Mouse (Mus musculus): ENCODE measurements at regions not wholly inside any gene's neighbourhood (a gene's known extent, or its start where the extent isn't known, plus 50 kb on each side); places are given as distances from the start of the nearest gene placed in this dataset.
A peak's percentile ranks its signal among the peaks of the same experiment; 100 is the strongest.

GRCm38 (mm10) chr9:23535872-23536271 is 313.0 kb downstream of the Bmper start:
- no peak for DNase-seq (ENCODE audit: extremely low spot score)

GRCm38 (mm10) chr9:23538051-23538450 is 315.2 kb downstream of the Bmper start:
- DNase-seq (ENCODE audit: extremely low spot score), result no peak

GRCm38 (mm10) chr9:23551692-23552091 is 328.8 kb downstream of the Bmper start:
- no peak for DNase-seq (ENCODE audit: extremely low spot score)

- no peak for DNase-seq (ENCODE audit: extremely low spot score)
These were observed 330.9 kb downstream of the Bmper start for GRCm38 (mm10) chr9:23553766-23554165.

GRCm38 (mm10) chr9:23557601-23558000 is 334.7 kb downstream of the Bmper start:
- DNase-seq (ENCODE audit: extremely low spot score), result no peak

GRCm38 (mm10) chr9:23561924-23562323 is 339.0 kb downstream of the Bmper start:
- no peak for DNase-seq (ENCODE audit: extremely low spot score)

- DNase-seq (ENCODE audit: extremely low spot score), result no peak
These were observed 344.2 kb downstream of the Bmper start for GRCm38 (mm10) chr9:23567081-23567480.

- DNase-seq (ENCODE audit: extremely low spot score), result no peak
These were observed 347.3 kb downstream of the Bmper start for GRCm38 (mm10) chr9:23570150-23570549.

- DNase-seq (ENCODE audit: extremely low spot score), result no peak
These were observed 353.4 kb downstream of the Bmper start for GRCm38 (mm10) chr9:23576314-23576713.

- no peak for DNase-seq (ENCODE audit: extremely low spot score)
These were observed 357.3 kb downstream of the Bmper start for GRCm38 (mm10) chr9:23580155-23580554.

- peak; percentile 67 for DNase-seq (ENCODE audit: extremely low spot score)
These were observed 358.2 kb downstream of the Bmper start for GRCm38 (mm10) chr9:23581039-23581606.

- DNase-seq (ENCODE audit: extremely low spot score), result no peak
These were observed 361.7 kb downstream of the Bmper start for GRCm38 (mm10) chr9:23584561-23584960.

- DNase-seq (ENCODE audit: extremely low spot score), result no peak
These were observed 366.1 kb downstream of the Bmper start for GRCm38 (mm10) chr9:23589024-23589423.

- no peak for DNase-seq (ENCODE audit: extremely low spot score)
These were observed 369.0 kb downstream of the Bmper start for GRCm38 (mm10) chr9:23591906-23592305.

GRCm38 (mm10) chr9:23600623-23601022 is 377.7 kb downstream of the Bmper start:
- DNase-seq (ENCODE audit: extremely low spot score), result no peak

All from embryo, embryonic 9.5 days (tissue).